5 mouse cellular contexts compared by ENCODE assay signal in genomic region chr13:97479066-97479586, GRCm38 (mm10).
"Had no signal": no experiment of that assay in that cellular context is flagged by ENCODE, and none has a peak within 500 bp of the region (broad histone marks: within the 10 kb centered on the region; RNA-seq: fewer than 3 reads in every experiment).

No protein-coding gene starts in this region.

- DNase-seq: kidney, adult 18-20 months; kidney, postnatal 25 days; midbrain, embryonic 14.5 days; right cerebral cortex, postnatal 14 days; thymus, postnatal 4 days had no signal
